Mouse (Mus musculus) cortical plate, adult 2 months (tissue): ENCODE data around the gene Ifi202b.

ENCODE experiments used
- CTCF ChIP-seq: fragments of 200-500 bp; IDR thresholded peaks from 2 replicates; pipeline ENCODE4 v1.5.1; 2011; ENCODE audit warnings: mild to moderate bottlenecking, control low read depth, low read length; ENCODE audit not compliant: insufficient read depth; ENCODE audit errors: extremely low read depth
- POLR2A ChIP-seq: fragments of 200-500 bp; IDR thresholded peaks from 2 replicates; pipeline ENCODE4 v1.6.1; 2011; ENCODE audit warnings: mild to moderate bottlenecking, low read length, control low read depth; ENCODE audit not compliant: insufficient read depth; ENCODE audit errors: extremely low read depth

DNA sequence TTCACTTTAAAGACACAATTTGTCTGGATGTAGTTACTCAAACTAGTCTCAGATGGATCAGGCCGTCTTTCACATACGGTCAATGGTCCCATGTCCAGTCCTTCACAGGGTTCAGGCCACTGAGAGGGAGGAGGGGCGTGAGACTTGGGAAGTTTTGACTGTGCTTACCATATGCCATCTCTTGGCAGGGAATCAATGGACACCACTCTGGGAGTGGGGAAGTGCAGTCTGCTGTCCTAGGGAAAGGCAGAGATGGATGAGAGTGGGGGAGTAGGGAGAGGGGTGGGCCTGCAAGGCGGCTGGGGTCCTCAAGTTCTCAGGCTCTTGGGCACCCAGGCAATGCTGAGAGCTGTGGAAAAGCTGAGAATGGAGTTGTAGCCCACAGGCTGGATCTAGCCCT is 12.5 kb upstream of the Ifi202b start:
- TF ChIP-seq CTCF (no peak), POLR2A (no peak)
